Mouse (Mus musculus) bone marrow, adult 2 months (tissue): ENCODE results near the gene Nmt1.

Experiments used
- CTCF ChIP-seq: fragments of 200-500 bp; IDR thresholded peaks from 2 replicates; pipeline ENCODE4 v1.5.1; 2011; ENCODE audit warnings: low read length, control low read depth; ENCODE audit not compliant: control insufficient read depth, insufficient read depth
- POLR2A ChIP-seq: fragments of 200-500 bp; IDR thresholded peaks from 2 replicates; pipeline ENCODE4 v1.6.1; 2011; ENCODE audit warnings: low read depth, mild to moderate bottlenecking, control low read depth, low read length, borderline replicate concordance; ENCODE audit not compliant: control insufficient read depth

- TF ChIP-seq CTCF (no peak), POLR2A (no peak)
Observed at GRCm38 (mm10) chr11:103114270-103114943, 86.4 kb downstream of the Nmt1 start.
